Mouse (Mus musculus) lung, postnatal 0 days (tissue): ENCODE data around the gene Zfr. TPM values are rescaled to one million over a fixed set of nuclear protein-coding genes. Genes with fewer than 3 reads are reported as not detected.
"Not testable (repeated sequence)": the region's sequence is repeated elsewhere in the genome, so short reads cannot be mapped to it uniquely, and the experiment has no call there.

Experiments used
- ATAC-seq: fragments of 200-750 bp; cut with Nextera tagmentation; 2 replicates; pipeline ENCODE4 v1.8.0; 2017; ENCODE audit warnings: moderate library complexity
- DNase-seq: peaks from one replicate; pipeline ENCODE4 v3.0.0-alpha.2; 2016; ENCODE audit warnings: low spot score
- H3K27ac ChIP-seq: fragments of 300-500 bp; sonication (generic); 2 replicates; pipeline ENCODE4 v1.5.1; 2014; ENCODE audit warnings: antibody characterized with exemption, mild to moderate bottlenecking, low read length, mixed read lengths
- H3K27me3 ChIP-seq: fragments of 300-500 bp; sonication (generic); replicated peaks from 2 replicates; pipeline ENCODE4 v1.6.1; 2014; ENCODE audit warnings: low read length, mixed read lengths; ENCODE audit not compliant: insufficient read depth
- H3K36me3 ChIP-seq: fragments of 300-500 bp; sonication (generic); 2 replicates; pipeline ENCODE4 v1.6.1; 2014; ENCODE audit warnings: low read length, mixed read lengths; ENCODE audit not compliant: insufficient read depth
- H3K4me1 ChIP-seq: fragments of 300-500 bp; sonication (generic); 2 replicates; pipeline ENCODE4 v1.6.1; 2014; ENCODE audit warnings: antibody characterized with exemption, low read depth, low read length, mixed read lengths; ENCODE audit not compliant: insufficient read depth
- H3K4me2 ChIP-seq: fragments of 300-500 bp; sonication (generic); replicated peaks from 2 replicates; pipeline ENCODE4 v1.6.1; 2014; ENCODE audit warnings: low read depth, mild to moderate bottlenecking, low read length, moderate library complexity, mixed read lengths
- H3K4me3 ChIP-seq: fragments of 300-500 bp; sonication (generic); 2 replicates; pipeline ENCODE4 v1.5.1; 2014; ENCODE audit warnings: low read depth, low read length
- H3K9ac ChIP-seq: fragments of 300-500 bp; sonication (generic); replicated peaks from 2 replicates; pipeline ENCODE4 v1.6.1; 2014; ENCODE audit warnings: low read depth, mild to moderate bottlenecking
- H3K9me3 ChIP-seq: fragments of 300-500 bp; sonication (generic); 2 replicates; pipeline ENCODE4 v1.6.1; 2016; ENCODE audit warnings: low read length, mixed read lengths
- CTCF ChIP-seq: IDR thresholded peaks from 2 replicates; pipeline ENCODE4 v1.5.1; 2016; ENCODE audit warnings: antibody characterized with exemption, mild to moderate bottlenecking
- EP300 ChIP-seq: IDR thresholded peaks from 2 replicates; pipeline ENCODE4 v1.6.1; 2016; ENCODE audit warnings: antibody characterized with exemption, mild to moderate bottlenecking, control low read depth
- WGBS: fragments of 180-500 bp; shearing (Covaris S2); extraction: QIAGEN DNeasy Blood & Tissue Kit; methylation state at CpG from one replicate; pipeline ENCODE4 v1.1.7; 2014; 5-methylcytosine and 5-hydroxymethylcytosine counted together
- polyA plus RNA-seq: library from polyadenylated mRNA; unstranded; fragments of >200 nt; fragmentation: Nextera tagmentation; extraction: Ambion mirVana; gene quantifications from 2 replicates; pipeline ENCODE4 v1.2.1, GENCODE M21; 2015

The Zfr gene
- polyA plus RNA-seq, 1 experiment from 2014 or later, result 91.9 TPM

- Histone ChIP-seq H3K9me3 (no peaks in the 10 kb centered on the region), H3K4me3 (no peak overlapping the region), H3K27me3 (no peaks in the 10 kb centered on the region), H3K9ac (no peak overlapping the region), H3K27ac (no peak overlapping the region), H3K4me2 (no peak overlapping the region), H3K4me1 (no peaks in the 10 kb centered on the region; the same call in 1 of the 2 replicates), H3K36me3 (no peaks in the 10 kb centered on the region)
- DNase-seq (no peak), ATAC-seq (no peak)
- 48% methylated on average over 13 of the region's 13 CpGs for WGBS
- TF ChIP-seq EP300 (no peak), CTCF (no peak)
Observed at GRCm38 (mm10) chr15:12216798-12217197, 99.2 kb downstream of the Zfr start.

- H3K4me3 ChIP-seq, H3K4me2 ChIP-seq, ATAC-seq, H3K4me1 ChIP-seq, H3K9me3 ChIP-seq, H3K9ac ChIP-seq, H3K27me3 ChIP-seq, H3K36me3 ChIP-seq, DNase-seq, H3K27ac ChIP-seq: not testable (repeated sequence)
- 90% methylated on average over 3 of the region's 3 CpGs for WGBS
Observed at GRCm38 (mm10) chr15:12217332-12217731, 99.7 kb downstream of the Zfr start.

- H3K4me2 ChIP-seq, result no peak overlapping the region
- no peaks in the 10 kb centered on the region for H3K9me3 ChIP-seq
- H3K4me1 ChIP-seq, result no peaks in the 10 kb centered on the region; the same call in 1 of the 2 replicates
- H3K27ac ChIP-seq, result 0 out of 2 replicates have a peak overlapping the region, but pooled peaks have one; percentile 6
- no peak overlapping the region for H3K9ac ChIP-seq
- no peak for DNase-seq
- no peak for TF ChIP-seq EP300
- 79% methylated on average over 4 of the region's 5 CpGs for WGBS
- H3K36me3 ChIP-seq, result no peaks in the 10 kb centered on the region
- ATAC-seq, result no peak
- H3K27me3 ChIP-seq, result no peaks in the 10 kb centered on the region
- H3K4me3 ChIP-seq, result no peak overlapping the region
Observed at GRCm38 (mm10) chr15:12217849-12218248, 100.2 kb downstream of the Zfr start.

DNA sequence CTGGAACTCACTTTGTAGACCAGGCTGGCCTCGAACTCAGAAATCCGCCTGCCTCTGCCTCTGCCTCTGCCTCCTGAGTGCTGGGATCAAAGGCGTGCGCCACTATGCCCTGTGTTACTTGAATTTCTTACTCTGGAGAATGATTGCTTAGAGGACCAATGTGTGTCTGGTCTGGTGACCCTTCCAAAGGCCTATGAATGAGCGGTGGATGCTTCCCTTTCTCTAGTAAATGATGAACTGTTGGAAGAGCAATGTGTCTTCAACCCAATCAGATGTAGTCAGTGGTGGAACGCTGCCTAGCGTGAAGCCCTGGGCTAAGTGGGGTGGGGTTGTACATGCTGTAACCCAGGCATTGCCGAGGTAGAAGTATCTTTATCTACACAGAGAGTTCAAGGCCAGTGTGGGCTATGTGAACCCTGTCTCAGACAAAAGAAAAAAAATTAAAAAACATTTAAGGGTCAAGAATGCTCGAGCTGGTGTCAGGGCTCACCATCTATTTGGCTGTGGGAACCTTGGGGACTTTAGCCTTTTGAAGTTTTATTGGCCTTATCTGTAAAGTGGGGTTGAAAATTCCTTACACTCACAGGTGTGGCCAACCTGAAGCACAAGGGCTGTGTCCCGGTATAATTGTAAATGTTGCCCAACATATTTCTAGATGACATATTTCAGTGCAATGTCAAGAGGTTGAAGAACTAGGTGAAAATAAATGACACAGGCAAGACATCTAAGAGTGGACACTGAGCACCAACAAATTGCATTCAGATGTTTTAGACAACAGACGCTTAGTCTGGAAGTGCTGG is 101.2 kb downstream of the Zfr start:
- Histone ChIP-seq H3K9me3 (no peaks in the 10 kb centered on the region), H3K36me3 (no peaks in the 10 kb centered on the region), H3K9ac (no peak overlapping the region), H3K4me1 (no peaks in the 10 kb centered on the region; the same call in 1 of the 2 replicates), H3K4me3 (no peak overlapping the region), H3K4me2 (no peak overlapping the region), H3K27ac (peak overlapping the region; percentile 66), H3K27me3 (no peaks in the 10 kb centered on the region)
- 70% methylated on average over 11 of the region's 11 CpGs for WGBS
- ATAC-seq (peak; percentile 89), DNase-seq (peak; percentile 80)
- no peak for TF ChIP-seq CTCF
- TF ChIP-seq EP300, result peak; percentile 96

DNA sequence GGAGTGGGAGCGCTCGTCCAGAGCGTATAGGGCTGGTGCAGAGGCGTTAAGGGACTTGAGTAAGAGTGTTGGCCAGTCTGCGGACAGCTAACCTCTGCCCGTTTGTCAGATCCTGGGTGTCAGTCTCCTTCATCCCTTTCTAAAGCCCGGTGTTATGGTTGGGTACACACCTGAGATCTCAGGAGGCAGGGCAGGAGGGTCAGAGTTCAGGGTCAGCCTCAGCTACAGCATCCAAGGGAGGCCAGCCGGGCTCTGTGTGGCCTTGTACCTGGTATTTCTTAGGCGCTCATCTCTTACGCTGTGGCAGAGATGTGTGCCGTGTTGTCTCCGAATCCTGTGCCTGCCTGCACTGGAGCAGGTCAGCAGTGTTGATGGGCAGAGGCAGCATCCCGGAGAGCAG is 103.5 kb downstream of the Zfr start:
- TF ChIP-seq EP300, result no peak
- TF ChIP-seq CTCF, result no peak
- Histone ChIP-seq H3K4me1 (no peaks in the 10 kb centered on the region; the same call in 1 of the 2 replicates), H3K36me3 (no peaks in the 10 kb centered on the region), H3K4me2 (no peak overlapping the region), H3K27ac (no peak overlapping the region), H3K9me3 (no peaks in the 10 kb centered on the region), H3K27me3 (no peaks in the 10 kb centered on the region), H3K4me3 (no peak overlapping the region), H3K9ac (no peak overlapping the region)
- DNase-seq (no peak), ATAC-seq (no peak)
- 88% methylated on average over 13 of the region's 13 CpGs for WGBS

GRCm38 (mm10) chr15:12222564-12223302 is 105.1 kb downstream of the Zfr start:
- Histone ChIP-seq H3K9me3 (no peaks in the 10 kb centered on the region), H3K27me3 (no peaks in the 10 kb centered on the region), H3K4me1 (no peaks in the 10 kb centered on the region; the same call in 1 of the 2 replicates), H3K36me3 (no peaks in the 10 kb centered on the region), H3K4me3 (no peak overlapping the region), H3K4me2 (no peak overlapping the region), H3K27ac (no peak overlapping the region), H3K9ac (no peak overlapping the region)
- no peak for DNase-seq
- ATAC-seq, result no peak
- TF ChIP-seq EP300, result no peak
- no peak for TF ChIP-seq CTCF
- WGBS, result 44% methylated on average over 8 of the region's 8 CpGs
